Mouse (Mus musculus): ENCODE data around the gene Macrod2.

DNA sequence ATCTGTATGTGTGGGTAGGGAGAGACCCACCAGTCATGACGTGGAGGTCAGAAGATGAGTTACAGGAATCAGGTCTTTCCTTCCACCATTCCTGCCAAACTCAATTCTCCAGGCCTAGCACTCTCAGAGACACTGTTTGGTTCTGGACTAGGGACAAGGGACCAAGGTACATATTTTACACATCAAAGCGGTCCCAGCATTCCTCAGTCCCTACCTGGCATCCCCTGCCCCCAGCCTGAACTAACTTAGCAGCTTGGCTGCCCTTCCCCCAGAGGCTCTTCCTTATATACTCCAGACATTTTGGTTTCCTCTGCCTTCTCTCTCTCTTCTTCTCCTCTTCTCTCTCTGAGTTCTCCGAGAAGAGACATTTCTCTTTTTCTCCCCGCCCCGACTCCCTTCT lies 278.4 kb downstream of the Macrod2 start:
- TF ChIP-seq CTCF (IDR thresholded peaks at IDR 0.05; ENCODE audit: low read depth, low read length) (no peak), POLR2A (IDR thresholded peaks at IDR 0.05; ENCODE audit: extremely low read depth, insufficient read depth, low read length) (no peak)
